Mouse (Mus musculus) ES-E14 (cell line): Measurements from ENCODE around the gene Ndufs2. TPM values are rescaled to one million over a fixed set of nuclear protein-coding genes. Genes with fewer than 3 reads are reported as not detected.

Source experiments
- DNase-seq: peaks from one replicate; pipeline ENCODE4 v3.0.0-alpha.2; 2013; ENCODE audit warnings: low read depth, low spot score
- H3K27ac ChIP-seq: 2 replicates; pipeline ENCODE4 v1.5.1; 2012; ENCODE audit warnings: low read depth, mild to moderate bottlenecking, low read length, moderate library complexity, mixed read lengths; ENCODE audit not compliant: poor library complexity, insufficient read depth, severe bottlenecking
- H3K36me3 ChIP-seq: 2 replicates; pipeline ENCODE4 v1.6.1; 2012; ENCODE audit warnings: mild to moderate bottlenecking, low read length, moderate library complexity, mixed read lengths; ENCODE audit not compliant: control insufficient read depth, poor library complexity, insufficient read depth, severe bottlenecking
- H3K4me1 ChIP-seq, 2 experiments: fragments of 150-350 bp in 1 of 2; sonication (generic) in 1 of 2; 2 replicates each; pipeline ENCODE4 v1.6.1; 2012; ENCODE audit warnings: low read length in 2 of 2, mild to moderate bottlenecking in 1 of 2, mixed read lengths in 1 of 2; ENCODE audit not compliant: control insufficient read depth in 2 of 2, insufficient read depth in 2 of 2, poor library complexity in 1 of 2
- H3K4me3 ChIP-seq, 2 experiments: fragments of 150-350 bp in 1 of 2; sonication (generic) in 1 of 2; 2 replicates each; pipeline ENCODE4 v1.5.1; 2012; ENCODE audit warnings: low read length in 2 of 2, low read depth in 1 of 2, mild to moderate bottlenecking in 1 of 2, mixed read lengths in 1 of 2; ENCODE audit not compliant: insufficient read depth in 1 of 2, poor library complexity in 1 of 2, severe bottlenecking in 1 of 2
- H3K9ac ChIP-seq: 2 replicates; pipeline ENCODE4 v1.6.1; 2012; ENCODE audit warnings: low read depth, mild to moderate bottlenecking, low read length, mixed read lengths; ENCODE audit not compliant: poor library complexity, insufficient read depth, severe bottlenecking
- H3K9me3 ChIP-seq: fragments of 150-350 bp; sonication (generic); 2 replicates; pipeline ENCODE4 v1.6.1; 2012; ENCODE audit warnings: low read depth, mild to moderate bottlenecking, low read length; ENCODE audit not compliant: control insufficient read depth, insufficient read depth
- CHD2 ChIP-seq: IDR thresholded peaks from 2 replicates; pipeline ENCODE4 v1.6.1; 2014; ENCODE audit warnings: mild to moderate bottlenecking, low read depth, low read length, inconsistent platforms
- HCFC1 ChIP-seq: IDR thresholded peaks from 2 replicates; pipeline ENCODE4 v1.6.1; 2012; ENCODE audit warnings: low read length, inconsistent platforms, borderline replicate concordance; ENCODE audit not compliant: insufficient read depth
- MAFK ChIP-seq: IDR thresholded peaks from 2 replicates; pipeline ENCODE4 v1.6.1; 2014; ENCODE audit warnings: mild to moderate bottlenecking, low read depth, low read length, inconsistent platforms; ENCODE audit not compliant: insufficient read depth
- ZC3H11A ChIP-seq: IDR thresholded peaks from 2 replicates; pipeline ENCODE4 v1.6.1; 2012; ENCODE audit warnings: low read depth, mild to moderate bottlenecking, inconsistent platforms, low read length, borderline replicate concordance
- ZNF384 ChIP-seq: IDR thresholded peaks from 2 replicates; pipeline ENCODE4 v1.6.1; 2012; ENCODE audit warnings: low read depth, low read length, inconsistent platforms
- in situ Hi-C, 2 experiments: fragments of 600-800 bp; cut with MboI; formaldehyde crosslinking; loops; one replicate each; pipeline ENCODE4 v1.15.1; 2025; ENCODE audit warnings: low sequenced_read_pairs in 2 of 2, inconsistent platforms in 1 of 2; ENCODE audit not compliant: unreplicated experiment in 2 of 2
- total RNA-seq: library from RNA; depleted of rRNA; stranded (reverse); fragments of 300-350 nt; gene quantifications from 2 replicates; pipeline ENCODE4 v1.2.3, GENCODE M21; 2012

The Ndufs2 gene
- total RNA-seq, 1 experiment = 175 TPM

DNA sequence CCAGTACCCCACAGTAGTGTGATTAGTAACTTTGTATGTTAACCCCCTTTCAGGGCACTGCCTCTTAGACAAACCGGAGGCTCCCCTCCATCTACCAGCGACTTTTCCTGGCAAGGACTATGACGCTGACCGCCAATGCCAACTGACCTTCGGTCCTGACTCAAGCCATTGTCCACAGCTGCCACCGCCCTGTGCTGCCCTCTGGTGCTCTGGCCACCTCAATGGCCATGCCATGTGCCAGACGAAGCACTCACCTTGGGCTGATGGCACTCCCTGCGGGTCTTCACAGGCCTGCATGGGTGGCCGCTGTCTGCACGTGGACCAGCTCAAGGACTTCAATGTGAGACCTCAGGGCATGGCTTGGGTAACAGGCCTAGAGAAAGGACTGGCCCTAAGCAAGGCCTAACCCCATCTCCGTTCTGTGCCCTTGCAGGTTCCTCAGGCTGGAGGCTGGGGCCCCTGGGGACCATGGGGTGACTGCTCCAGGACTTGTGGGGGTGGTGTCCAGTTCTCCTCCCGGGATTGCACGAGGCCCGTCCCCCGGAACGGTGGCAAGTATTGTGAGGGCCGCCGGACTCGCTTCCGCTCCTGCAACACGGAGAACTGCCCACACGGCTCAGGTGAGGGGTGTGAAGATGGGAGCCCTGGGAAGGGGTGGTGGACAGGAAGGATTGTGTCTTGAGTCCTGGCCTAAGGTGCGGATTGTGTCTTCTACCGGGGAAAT is 5.1 kb upstream of the Ndufs2 start:
- peaks cover 0 to 8% of the 10 kb centered on the region in 2 experiments; a peak in 2 of 4 replicates for H3K4me1 ChIP-seq
- TF ChIP-seq HCFC1 (no peak), MAFK (no peak), ZNF384 (no peak), CHD2 (no peak), ZC3H11A (no peak)
- no peak for DNase-seq
- no peak overlapping the region for H3K9ac ChIP-seq
- no peak overlapping the region for H3K27ac ChIP-seq
- H3K36me3 ChIP-seq = no peaks in the 10 kb centered on the region
- no peaks in the 10 kb centered on the region for H3K9me3 ChIP-seq
- H3K4me3 ChIP-seq = peak overlapping the region; percentile 12 to 20; a peak in 2 of 4 replicates
- in situ Hi-C loops = no loop called here

DNA sequence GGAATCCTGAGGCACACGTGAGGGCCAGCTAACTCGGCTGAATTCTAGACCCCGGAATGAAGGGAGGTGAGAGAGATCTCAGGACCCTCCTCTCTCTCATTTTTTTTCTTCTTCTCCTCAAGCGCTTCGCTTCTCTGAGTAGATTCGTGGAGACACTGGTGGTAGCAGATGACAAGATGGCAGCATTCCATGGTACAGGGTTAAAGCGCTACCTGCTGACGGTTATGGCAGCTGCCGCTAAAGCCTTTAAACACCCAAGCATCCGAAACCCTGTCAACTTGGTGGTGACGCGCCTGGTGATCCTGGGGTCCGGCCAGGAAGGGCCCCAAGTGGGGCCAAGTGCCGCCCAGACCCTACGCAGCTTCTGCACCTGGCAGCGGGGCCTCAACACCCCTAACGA is 1.2 kb upstream of the Ndufs2 start:
- peaks cover 2 to 26% of the 10 kb centered on the region in 2 experiments; a peak in 3 of 4 replicates for H3K4me1 ChIP-seq
- peak overlapping the region; percentile 47 to 61; a peak in 3 of 4 replicates for H3K4me3 ChIP-seq
- no peaks in the 10 kb centered on the region for H3K9me3 ChIP-seq
- in situ Hi-C loops = no loop called here
- H3K9ac ChIP-seq = peak overlapping the region; percentile 40; the same call in 1 of the 2 replicates
- no peak overlapping the region for H3K27ac ChIP-seq
- TF ChIP-seq MAFK (no peak), ZC3H11A (no peak), CHD2 (no peak), HCFC1 (no peak), ZNF384 (no peak)
- no peaks in the 10 kb centered on the region for H3K36me3 ChIP-seq
- DNase-seq = no peak

DNA sequence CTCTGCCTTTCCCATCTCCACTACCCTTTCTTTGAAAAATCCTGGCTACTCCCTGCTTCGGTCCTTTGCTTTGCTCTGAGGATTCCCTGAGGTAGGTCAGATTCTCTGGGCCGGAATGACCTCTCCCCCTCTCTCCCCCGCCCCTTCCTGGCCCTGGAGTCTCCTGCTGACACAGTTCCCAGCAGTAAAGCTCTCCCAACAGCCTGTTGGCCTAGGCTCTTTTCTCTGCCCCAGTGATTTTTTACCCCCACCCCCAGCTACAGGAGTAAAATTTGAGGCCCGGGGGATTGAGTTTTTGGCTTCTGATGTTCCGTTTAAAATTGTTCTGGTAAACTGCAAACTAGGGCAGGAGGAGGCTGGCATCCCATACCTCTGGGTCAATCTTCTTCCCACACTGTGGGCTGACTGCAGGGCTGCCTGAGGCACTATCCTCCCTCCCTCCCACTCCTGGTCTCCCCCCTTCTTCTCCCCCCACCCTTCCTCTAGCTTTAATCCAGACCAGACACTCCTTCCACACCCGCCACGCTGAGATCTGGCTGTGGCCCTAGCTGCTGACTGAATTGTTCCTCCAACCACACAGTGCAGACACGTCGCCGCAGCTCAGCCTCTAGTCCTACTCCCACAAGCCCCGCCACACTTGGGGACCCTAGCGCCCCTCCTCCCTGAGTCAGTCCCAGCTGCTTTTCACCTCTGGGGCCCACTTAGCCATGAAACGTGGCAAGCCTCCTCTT is 571 bp upstream of the Ndufs2 start:
- Histone ChIP-seq H3K9me3 (no peaks in the 10 kb centered on the region), H3K4me1 (peaks cover 2 to 26% of the 10 kb centered on the region in 2 experiments; a peak in 3 of 4 replicates), H3K36me3 (no peaks in the 10 kb centered on the region), H3K27ac (no peak overlapping the region), H3K4me3 (peak overlapping the region; percentile 47 to 61), H3K9ac (peak overlapping the region; percentile 42; the same call in 1 of the 2 replicates)
- DNase-seq = no peak
- TF ChIP-seq CHD2 (no peak), HCFC1 (no peak), MAFK (no peak)
- in situ Hi-C loops = no loop called here

- 0 out of 2 replicates have a peak within 1 kb of the TSS, but pooled peaks have one; percentile 7 for H3K9ac ChIP-seq
- no peaks in the 10 kb centered on the region for H3K36me3 ChIP-seq
- peak within 1 kb of the TSS; percentile 39 to 61 for H3K4me3 ChIP-seq
- in situ Hi-C loops = loop anchor here (10.0 to 25.0 kb wide), 2 partner anchors 135 to 363 kb away; partner anchors contain the start of genes Cfap126 (in 1 of the 2), Dusp12 (in 1 of the 2) and Gm26620 (in 1 of the 2)
- no peak within 1 kb of the TSS for H3K27ac ChIP-seq
- H3K9me3 ChIP-seq = no peaks in the 10 kb centered on the region
- no peak for DNase-seq
- H3K4me1 ChIP-seq = peaks cover 5 to 26% of the 10 kb centered on the region in 2 experiments; a peak in 3 of 4 replicates
- TF ChIP-seq CHD2 (no peak), ZNF384 (no peak), HCFC1 (no peak)
These were observed 1.1 kb downstream of the Ndufs2 start, which contains the start of gene Adamts4 for GRCm38 (mm10) chr1:171249913-171250600. Gene Adamts4, plus strand, starts transcription at chr1:171250421.
